Mouse (Mus musculus) CH12.LX (cell line): ENCODE results near the gene Zfand2a. TPM values are rescaled to one million over a fixed set of nuclear protein-coding genes. Genes with fewer than 3 reads are reported as not detected.

Experiments
- DNase-seq: peaks from one replicate; pipeline ENCODE4 v3.0.0-alpha.2; 2013; ENCODE audit errors: extremely low read depth
- H3K27ac ChIP-seq: 2 replicates; pipeline ENCODE4 v1.5.1; 2012; ENCODE audit warnings: low read depth, mild to moderate bottlenecking, control low read depth, moderate library complexity; ENCODE audit not compliant: insufficient read depth
- H3K27me3 ChIP-seq: replicated peaks from 2 replicates; pipeline ENCODE3; 2012; ENCODE audit warnings: inconsistent platforms
- H3K36me3 ChIP-seq, 2 experiments: replicated peaks in 1 of 2; 2 replicates each; pipeline versions ENCODE3 to v1.6.1; 2012; ENCODE audit warnings: inconsistent platforms in 1 of 2, low read length in 1 of 2, mild to moderate bottlenecking in 1 of 2, mixed read lengths in 1 of 2, moderate library complexity in 1 of 2; ENCODE audit not compliant: control insufficient read depth in 1 of 2, insufficient read depth in 1 of 2
- H3K4me1 ChIP-seq, 2 experiments: 2 replicates each; pipeline ENCODE4 v1.6.1; 2012; ENCODE audit warnings: inconsistent platforms in 1 of 2, moderate library complexity in 1 of 2; ENCODE audit not compliant: insufficient read depth in 2 of 2, control insufficient read depth in 1 of 2
- H3K4me2 ChIP-seq: 2 replicates; pipeline ENCODE4 v1.6.1; 2012; ENCODE audit warnings: low read depth, mild to moderate bottlenecking, control low read depth; ENCODE audit not compliant: poor library complexity, insufficient read depth, severe bottlenecking
- H3K4me3 ChIP-seq, 3 experiments: fragments of 150-350 bp in 1 of 3; sonication (generic) in 1 of 3; replicated peaks in 1 of 3; 2 replicates each; pipeline versions ENCODE3 to v1.5.1; 2011 to 2012; ENCODE audit warnings: low read depth in 2 of 3, low read length in 2 of 3, mild to moderate bottlenecking in 2 of 3, moderate library complexity in 2 of 3, control low read depth in 1 of 3, improper control_type of control experiment in 1 of 3, inconsistent platforms in 1 of 3, mixed read lengths in 1 of 3; ENCODE audit not compliant: poor library complexity in 1 of 3
- H3K79me2 ChIP-seq: replicated peaks from 2 replicates; pipeline ENCODE4 v1.6.1; 2012; ENCODE audit warnings: mild to moderate bottlenecking, moderate library complexity; ENCODE audit not compliant: control insufficient read depth, poor library complexity, insufficient read depth, severe bottlenecking; ENCODE audit errors: extremely low read depth
- H3K9ac ChIP-seq: 2 replicates; pipeline ENCODE4 v1.6.1; 2012; ENCODE audit warnings: low read depth, mild to moderate bottlenecking, control low read depth, moderate library complexity; ENCODE audit not compliant: insufficient read depth
- H3K9me3 ChIP-seq: replicated peaks from 2 replicates; pipeline ENCODE3; 2012; ENCODE audit warnings: low read length, inconsistent platforms, mixed read lengths
- NRF1 ChIP-seq: IDR thresholded peaks from 2 replicates; pipeline ENCODE4 v1.6.1; 2014; ENCODE audit warnings: low read depth, mild to moderate bottlenecking, inconsistent platforms, low read length, improper control_type of control experiment, moderate library complexity
- USF1 ChIP-seq: IDR thresholded peaks from 2 replicates; pipeline ENCODE4 v1.6.1; 2014; ENCODE audit warnings: low read depth, mild to moderate bottlenecking, inconsistent platforms, low read length, improper control_type of control experiment
- ZKSCAN1 ChIP-seq: IDR thresholded peaks from 2 replicates; pipeline ENCODE4 v1.6.1; 2012; ENCODE audit warnings: low read depth, inconsistent platforms, low read length, improper control_type of control experiment, borderline replicate concordance
- dilution Hi-C: fragments of 300-500 bp; cut with MboI; formaldehyde crosslinking; loops from 2 replicates; pipeline ENCODE4 v1.14.3; 2020; ENCODE audit warnings: low sequenced_read_pairs; ENCODE audit not compliant: extremely low pct_unique_long_range_greater_than_20kb, extremely low pct_ligation_motif_present
- in situ Hi-C: fragments of 300-500 bp; cut with MboI; formaldehyde crosslinking; loops from 3 replicates; pipeline ENCODE4 v1.14.3; 2019; ENCODE audit warnings: low sequenced_read_pairs, low pct_ligation_motif_present, low pct_unique_long_range_greater_than_20kb, mixed read lengths
- polyA plus RNA-seq: library from polyadenylated mRNA; unstranded; fragments of >175 nt; gene quantifications from 2 replicates; pipeline ENCODE4 v1.2.1, GENCODE M21; 2012; ENCODE audit warnings: low read depth; ENCODE audit not compliant: insufficient read length
- total RNA-seq, 2 experiments: library from RNA; depleted of rRNA; stranded (reverse); fragments of 300-350 nt in 1 of 2; fragments of >200 nt in 1 of 2; gene quantifications; 2 replicates each; pipeline ENCODE4 v1.2.3; 2012 to 2014

Zfand2a gene
- total and polyA plus RNA-seq, 3 experiments: 5.8 to 13.4 (median 9.2) TPM

- Histone ChIP-seq H3K79me2 (no peaks in the 10 kb centered on the region), H3K4me3 (no peak overlapping the region), H3K36me3 (peaks cover 0 to 73% of the 10 kb centered on the region in 2 experiments), H3K9ac (no peak overlapping the region)
- TF ChIP-seq ZKSCAN1 (no peak), USF1 (no peak)
- TF ChIP-seq, all 38 proteins: peak for 0
- Histone ChIP-seq H3K4me2 (no peak overlapping the region), H3K27me3 (no peaks in the 10 kb centered on the region), H3K9me3 (no peaks in the 10 kb centered on the region), H3K4me1 (peaks cover 0 to 6% of the 10 kb centered on the region in 2 experiments; a peak in 2 of 4 replicates), H3K27ac (no peak overlapping the region)
- DNase-seq: no peak
- dilution Hi-C loops: no loop called here
- in situ Hi-C loops: no loop called here
These were observed 59.2 kb downstream of the Zfand2a start for GRCm38 (mm10) chr5:139425198-139425597.

GRCm38 (mm10) chr5:139423026-139423865 is 61.1 kb downstream of the Zfand2a start, which contains the start of gene Gper1:
TSS of gene Gper1 (plus strand) at chr5:139423151.
- H3K4me2 ChIP-seq: no peak within 1 kb of the TSS
- TF ChIP-seq NRF1: no peak
- no peak within 1 kb of the TSS for H3K9ac ChIP-seq
- in situ Hi-C loops: no loop called here
- no peaks in the 10 kb centered on the region for H3K27me3 ChIP-seq
- H3K4me1 ChIP-seq: peaks cover 0 to 16% of the 10 kb centered on the region in 2 experiments; a peak in 3 of 4 replicates
- peaks cover 0 to 76% of the 10 kb centered on the region in 2 experiments for H3K36me3 ChIP-seq
- no peaks in the 10 kb centered on the region for H3K79me2 ChIP-seq
- H3K27ac ChIP-seq: no peak within 1 kb of the TSS
- no peak for DNase-seq
- no peaks in the 10 kb centered on the region for H3K9me3 ChIP-seq
- no peak within 1 kb of the TSS for H3K4me3 ChIP-seq
- dilution Hi-C loops: no loop called here

Other genes with a start within 250 kb of the Zfand2a start
- 91.4 and 93.9 TPM in 2 replicates for gene Get4, start 232.2 kb downstream of the Zfand2a start, total RNA-seq (2012; rRNA removed)
- 96.4 and 103 TPM in 2 replicates for gene Get4, start 232.2 kb downstream of the Zfand2a start, total RNA-seq (2014; rRNA removed)
- 140 and 164 TPM in 2 replicates for gene Get4, start 232.2 kb downstream of the Zfand2a start, polyA plus RNA-seq
- 73.2 and 93.9 TPM in 2 replicates for gene Adap1, start 158.9 kb downstream of the Zfand2a start, total RNA-seq (2012; rRNA removed)
- 53.9 and 55.3 TPM in 2 replicates for gene Adap1, start 158.9 kb downstream of the Zfand2a start, total RNA-seq (2014; rRNA removed)
- gene Adap1, start 158.9 kb downstream of the Zfand2a start, polyA plus RNA-seq: 61.8 and 70.7 TPM in 2 replicates
- gene Cox19, start 133.1 kb downstream of the Zfand2a start, total RNA-seq (2012; rRNA removed): 30.1 and 38.8 TPM in 2 replicates
- 32.1 and 32.3 TPM in 2 replicates for gene Cox19, start 133.1 kb downstream of the Zfand2a start, total RNA-seq (2014; rRNA removed)
- gene Cox19, start 133.1 kb downstream of the Zfand2a start, polyA plus RNA-seq: 70.1 and 74.0 TPM in 2 replicates
- gene Cyp2w1, start 131.9 kb downstream of the Zfand2a start, total RNA-seq (2012; rRNA removed): not detected in 2 replicates
- not detected in 2 replicates for gene Cyp2w1, start 131.9 kb downstream of the Zfand2a start, total RNA-seq (2014; rRNA removed)
- not detected in 2 replicates for gene Cyp2w1, start 131.9 kb downstream of the Zfand2a start, polyA plus RNA-seq
- 0.08 and 0.13 TPM in 2 replicates for gene Gpr146, start 106.9 kb downstream of the Zfand2a start, total RNA-seq (2012; rRNA removed)
- gene Gpr146, start 106.9 kb downstream of the Zfand2a start, total RNA-seq (2014; rRNA removed): not detected in 2 replicates
- not detected in 2 replicates for gene Gpr146, start 106.9 kb downstream of the Zfand2a start, polyA plus RNA-seq
- gene C130050O18Rik, start 79.3 kb downstream of the Zfand2a start, total RNA-seq (2012; rRNA removed): 0.17 TPM in 1 of 2 replicates, not detected in the other
- 0.15 TPM in 1 of 2 replicates, not detected in the other for gene C130050O18Rik, start 79.3 kb downstream of the Zfand2a start, total RNA-seq (2014; rRNA removed)
- 0.53 and 0.54 TPM in 2 replicates for gene C130050O18Rik, start 79.3 kb downstream of the Zfand2a start, polyA plus RNA-seq
- 0.08 and 0.13 TPM in 2 replicates for gene Gper1, start 61.4 kb downstream of the Zfand2a start, total RNA-seq (2012; rRNA removed)
- not detected in 2 replicates for gene Gper1, start 61.4 kb downstream of the Zfand2a start, total RNA-seq (2014; rRNA removed)
- not detected in 2 replicates for gene Gper1, start 61.4 kb downstream of the Zfand2a start, polyA plus RNA-seq
- 46.9 and 58.7 TPM in 2 replicates for gene 3110082I17Rik, start 24.0 kb downstream of the Zfand2a start, total RNA-seq (2012; rRNA removed)
- gene 3110082I17Rik, start 24.0 kb downstream of the Zfand2a start, total RNA-seq (2014; rRNA removed): 37.5 and 41.2 TPM in 2 replicates
- gene 3110082I17Rik, start 24.0 kb downstream of the Zfand2a start, polyA plus RNA-seq: 100.0 and 122 TPM in 2 replicates
- gene Uncx, start 58.9 kb upstream of the Zfand2a start, total RNA-seq (2012; rRNA removed): not detected in 2 replicates
- gene Uncx, start 58.9 kb upstream of the Zfand2a start, total RNA-seq (2014; rRNA removed): not detected in 2 replicates
- gene Uncx, start 58.9 kb upstream of the Zfand2a start, polyA plus RNA-seq: not detected in 2 replicates